In genomic region chr1:182271130-182271529, GRCm38 (mm10) we compare ENCODE assay signal across 21 mouse cellular contexts. TPM values are rescaled to one million over a fixed set of nuclear protein-coding genes. Genes with fewer than 3 reads are reported as not detected.
DNase-seq lines count a peak whose midpoint lies in the region; ATAC-seq and TF ChIP-seq lines count a peak whose summit lies in the region.
"Had no signal": no experiment of that assay in that cellular context is flagged by ENCODE, and none has a peak within 500 bp of the region (broad histone marks: within the 10 kb centered on the region; RNA-seq: fewer than 3 reads in every experiment).

No protein-coding gene starts in this region.

- no peak overlapping the region for H3K9ac ChIP-seq in kidney, embryonic 16.5 days (replicated peaks; ENCODE audit: low read length)
- peak overlapping the region; percentile 20; the same call in 1 of the 2 replicates for H3K9ac ChIP-seq in ES-Bruce4 (ENCODE audit: low read depth, poor library complexity, severe bottlenecking)
- H3K9ac ChIP-seq in limb, embryonic 14.5 days (ENCODE audit: low read depth, low read length, severe bottlenecking): no peak overlapping the region
- H3K9ac ChIP-seq: embryonic facial prominence, embryonic 15.5 days; liver, embryonic 13.5 days; lung, embryonic 15.5 days; midbrain, embryonic 12.5 days; neural tube, embryonic 12.5 days had no signal

- TF ChIP-seq CTCF in ES-Bruce4 (IDR thresholded peaks at IDR 0.05; ENCODE audit: low read depth, low read length): no peak
- TF ChIP-seq CTCF in bone marrow, adult 2 months (IDR thresholded peaks at IDR 0.05; ENCODE audit: control insufficient read depth, insufficient read depth, low read length): no peak
- no peak for TF ChIP-seq CTCF in thymus, adult 2 months (IDR thresholded peaks at IDR 0.05; ENCODE audit: borderline replicate concordance, control insufficient read depth, extremely low read depth, insufficient read depth, low read length, poor library complexity)

- no peak overlapping the region for H3K4me2 ChIP-seq in kidney, embryonic 16.5 days (replicated peaks; ENCODE audit: low read depth, low read length)
- no peak overlapping the region for H3K4me2 ChIP-seq in limb, embryonic 14.5 days (replicated peaks; ENCODE audit: low read depth, low read length, severe bottlenecking)
- H3K4me2 ChIP-seq: embryonic facial prominence, embryonic 15.5 days; liver, embryonic 13.5 days; lung, embryonic 15.5 days; midbrain, embryonic 12.5 days; neural tube, embryonic 12.5 days had no signal

- WGBS in kidney, embryonic 16.5 days: 83% methylated on average over 5 of the region's 5 CpGs
- WGBS in bone marrow, adult 2 months: 73% methylated on average over 5 of the region's 5 CpGs
- 64% methylated on average over 5 of the region's 5 CpGs for WGBS in limb, embryonic 14.5 days
- WGBS in thymus, adult 2 months: 96% methylated on average over 5 of the region's 5 CpGs
- WGBS in midbrain, embryonic 10.5 days: 86% methylated on average over 5 of the region's 5 CpGs

- H3K36me3 ChIP-seq in kidney, embryonic 16.5 days (ENCODE audit: insufficient read depth, low read length): peaks cover 11% of the 10 kb centered on the region
- peaks cover 4% of the 10 kb centered on the region for H3K36me3 ChIP-seq in ES-Bruce4 (ENCODE audit: control insufficient read depth, insufficient read depth, low read length, poor library complexity, severe bottlenecking)
- peaks cover 28% of the 10 kb centered on the region for H3K36me3 ChIP-seq in limb, embryonic 14.5 days (ENCODE audit: control insufficient read depth, insufficient read depth, low read length)
- H3K36me3 ChIP-seq in thymus, adult 2 months (ENCODE audit: control insufficient read depth, insufficient read depth, low read length): peaks cover 5% of the 10 kb centered on the region
- peaks cover 38% of the 10 kb centered on the region for H3K36me3 ChIP-seq in midbrain, embryonic 10.5 days

- H3K4me1 ChIP-seq in kidney, embryonic 16.5 days (ENCODE audit: insufficient read depth, low read length): no peaks in the 10 kb centered on the region
- peaks cover 1% of the 10 kb centered on the region for H3K4me1 ChIP-seq in ES-Bruce4 (ENCODE audit: control insufficient read depth, insufficient read depth, low read length)
- peaks cover 1% of the 10 kb centered on the region; the same call in 1 of the 2 replicates for H3K4me1 ChIP-seq in bone marrow, adult 2 months (ENCODE audit: control insufficient read depth, insufficient read depth, low read length)
- H3K4me1 ChIP-seq in limb, embryonic 14.5 days (ENCODE audit: control insufficient read depth, insufficient read depth, low read length): no peaks in the 10 kb centered on the region
- no peaks in the 10 kb centered on the region for H3K4me1 ChIP-seq in thymus, adult 2 months (replicated peaks; ENCODE audit: control insufficient read depth, insufficient read depth, low read length)
- H3K4me1 ChIP-seq in midbrain, embryonic 10.5 days: peaks cover 12% of the 10 kb centered on the region
- H3K4me1 ChIP-seq: embryonic facial prominence, embryonic 15.5 days; lung, embryonic 15.5 days; neural tube, embryonic 12.5 days had no signal

- ATAC-seq in kidney, embryonic 16.5 days (ENCODE audit: low FRiP score, low TSS enrichment): no peak
- no peak for ATAC-seq in limb, embryonic 14.5 days (ENCODE audit: low FRiP score, low read depth)

- H3K27ac ChIP-seq in kidney, embryonic 16.5 days (ENCODE audit: low read length): no peak overlapping the region
- H3K27ac ChIP-seq in ES-Bruce4 (ENCODE audit: insufficient read depth, low read length): peak overlapping the region; percentile 51
- H3K27ac ChIP-seq in bone marrow, adult 2 months (ENCODE audit: control insufficient read depth, insufficient read depth, low read depth, low read length, poor library complexity): peak overlapping the region; percentile 74
- H3K27ac ChIP-seq in limb, embryonic 14.5 days (replicated peaks; ENCODE audit: low read depth, low read length): no peak overlapping the region
- H3K27ac ChIP-seq in thymus, adult 2 months (ENCODE audit: control insufficient read depth, insufficient read depth, low read length): no peak overlapping the region
- no peak overlapping the region for H3K27ac ChIP-seq in midbrain, embryonic 10.5 days (replicated peaks)
- H3K27ac ChIP-seq: embryonic facial prominence, embryonic 15.5 days; forebrain, embryonic 10.5 days; heart, embryonic 10.5 days; liver, embryonic 13.5 days; lung, embryonic 15.5 days; midbrain, embryonic 12.5 days; neural tube, embryonic 12.5 days had no signal

- no peak for TF ChIP-seq EP300 in ES-Bruce4 (IDR thresholded peaks at IDR 0.05; ENCODE audit: insufficient read depth, low read depth, low read length)

- no peak for TF ChIP-seq POLR2A in ES-Bruce4 (IDR thresholded peaks at IDR 0.05; ENCODE audit: insufficient read depth, low read length)
- no peak for TF ChIP-seq POLR2A in bone marrow, adult 2 months (IDR thresholded peaks at IDR 0.05; ENCODE audit: borderline replicate concordance, control insufficient read depth, low read depth, low read length)
- TF ChIP-seq POLR2A in limb, embryonic 14.5 days (IDR thresholded peaks at IDR 0.05; ENCODE audit: borderline replicate concordance, extremely low read depth, insufficient read depth, insufficient read length): no peak
- no peak for TF ChIP-seq POLR2A in thymus, adult 2 months (IDR thresholded peaks at IDR 0.05; ENCODE audit: control insufficient read depth, extremely low read depth, insufficient read depth, low read length, poor library complexity)

- peak; percentile 83 to 91 for DNase-seq in kidney, adult 8-10 months
- peak; percentile 32 for DNase-seq in limb, embryonic 14.5 days (ENCODE audit: low spot score)
- DNase-seq in thymus, adult 2 months: no peak
- DNase-seq in midbrain, embryonic 10.5 days (ENCODE audit: low spot score): no peak
- DNase-seq: adrenal gland, postnatal 25 days; cerebellum, adult 18-20 months; cerebellum, postnatal 25 days; liver, embryonic 13.5 days; lung, postnatal 4 days; right cerebral cortex, adult 18-20 months; thymus, postnatal 36 days had no signal

- H3K4me3 ChIP-seq in kidney, embryonic 16.5 days (ENCODE audit: low read length): no peak overlapping the region
- no peak overlapping the region for H3K4me3 ChIP-seq in ES-Bruce4 (ENCODE audit: low read depth, low read length)
- H3K4me3 ChIP-seq in bone marrow, adult 2 months (replicated peaks; ENCODE audit: control insufficient read depth, low read depth, low read length): no peak overlapping the region
- no peak overlapping the region for H3K4me3 ChIP-seq in limb, embryonic 14.5 days (replicated peaks; ENCODE audit: low read length)
- H3K4me3 ChIP-seq in thymus, adult 2 months (ENCODE audit: control insufficient read depth, insufficient read depth, low read length): no peak overlapping the region
- H3K4me3 ChIP-seq in midbrain, embryonic 10.5 days: no peak overlapping the region
- H3K4me3 ChIP-seq: embryonic facial prominence, embryonic 15.5 days; forebrain, embryonic 10.5 days; heart, embryonic 10.5 days; liver, embryonic 13.5 days; lung, embryonic 15.5 days; midbrain, embryonic 12.5 days; neural tube, embryonic 12.5 days had no signal

- no peaks in the 10 kb centered on the region for H3K27me3 ChIP-seq in kidney, embryonic 16.5 days (ENCODE audit: insufficient read depth, low read length)
- no peaks in the 10 kb centered on the region for H3K27me3 ChIP-seq in ES-Bruce4 (ENCODE audit: control insufficient read depth, insufficient read depth, low read length, poor library complexity, severe bottlenecking)
- no peaks in the 10 kb centered on the region for H3K27me3 ChIP-seq in limb, embryonic 14.5 days (ENCODE audit: control insufficient read depth, insufficient read depth, low read length)
- H3K27me3 ChIP-seq in thymus, adult 2 months (ENCODE audit: control insufficient read depth, insufficient read depth, low read length): no peaks in the 10 kb centered on the region
- no peaks in the 10 kb centered on the region for H3K27me3 ChIP-seq in midbrain, embryonic 10.5 days (ENCODE audit: low read depth, poor library complexity, severe bottlenecking)
- H3K27me3 ChIP-seq: CH12.LX; embryonic facial prominence, embryonic 15.5 days; liver, embryonic 13.5 days; lung, embryonic 15.5 days; midbrain, embryonic 12.5 days; neural tube, embryonic 12.5 days had no signal

- no peaks in the 10 kb centered on the region for H3K9me3 ChIP-seq in kidney, embryonic 16.5 days (ENCODE audit: low read length)
- no peaks in the 10 kb centered on the region for H3K9me3 ChIP-seq in ES-Bruce4 (replicated peaks; ENCODE audit: control insufficient read depth, insufficient read depth, low read length, poor library complexity, severe bottlenecking)
- no peaks in the 10 kb centered on the region for H3K9me3 ChIP-seq in limb, embryonic 14.5 days (ENCODE audit: control insufficient read depth, low read length)
- H3K9me3 ChIP-seq in midbrain, embryonic 10.5 days (replicated peaks): no peaks in the 10 kb centered on the region
- H3K9me3 ChIP-seq: embryonic facial prominence, embryonic 15.5 days; forebrain, embryonic 10.5 days; heart, embryonic 10.5 days; liver, embryonic 13.5 days; lung, embryonic 15.5 days; midbrain, embryonic 12.5 days; neural tube, embryonic 12.5 days had no signal

RNA-seq across cellular contexts. Expression of gene Degs1, which starts 11.5 kb away (rescaled TPM):
- polyA plus RNA-seq in kidney, embryonic 16.5 days (2015; fragmentation: Nextera tagmentation; extraction: Ambion mirVana): 131 and 134 TPM in 2 replicates
- 124 and 127 TPM in 2 replicates for polyA plus RNA-seq in ES-Bruce4 (2011; ENCODE audit: insufficient read depth, insufficient read length, low read depth, missing spikeins)
- polyA plus RNA-seq in bone marrow, adult 2 months (2011; ENCODE audit: insufficient read depth, insufficient read length, low replicate concordance, missing spikeins): 31.0 and 74.3 TPM in 2 replicates
- 69.5 and 87.3 TPM in 2 replicates for polyA plus RNA-seq in limb, embryonic 14.5 days (2012; rRNA removed)
- polyA plus RNA-seq in limb, embryonic 14.5 days (2014; fragmentation: Nextera tagmentation; extraction: Ambion mirVana): 144 and 150 TPM in 2 replicates
- 53.7 and 67.3 TPM in 2 replicates for polyA plus RNA-seq in thymus, adult 2 months (2012; rRNA removed)
- 68.6 and 73.7 TPM in 2 replicates for polyA plus RNA-seq in midbrain, embryonic 10.5 days (2016; fragmentation: Nextera tagmentation; extraction: Ambion mirVana)

Comparison
In these comparisons a context has a peak if more than half of its experiments do, and no peak if none do; other contexts are left out.
1. DNase-seq: peak in kidney, adult 8-10 months (2 of 2) and limb, embryonic 14.5 days (single experiment); none in thymus, adult 2 months (single experiment) and midbrain, embryonic 10.5 days (single experiment).
2. H3K27ac ChIP-seq: peak in ES-Bruce4 (single experiment) and bone marrow, adult 2 months (single experiment); none in kidney, embryonic 16.5 days (single experiment), limb, embryonic 14.5 days (single experiment), thymus, adult 2 months (single experiment) and midbrain, embryonic 10.5 days (single experiment).